Mouse (Mus musculus) erythroblast, embryonic 14.5 days (primary cell): Measurements from ENCODE around the gene Fam83c.

Source experiments
- GATA1 ChIP-seq: IDR thresholded peaks from 2 replicates; pipeline ENCODE4 v1.6.1; 2012; ENCODE audit warnings: low read length, inconsistent platforms, mixed read lengths
- TAL1 ChIP-seq: IDR thresholded peaks from 3 replicates; pipeline ENCODE4 v1.6.1; 2012; ENCODE audit warnings: low read length, inconsistent platforms, mixed read lengths

DNA sequence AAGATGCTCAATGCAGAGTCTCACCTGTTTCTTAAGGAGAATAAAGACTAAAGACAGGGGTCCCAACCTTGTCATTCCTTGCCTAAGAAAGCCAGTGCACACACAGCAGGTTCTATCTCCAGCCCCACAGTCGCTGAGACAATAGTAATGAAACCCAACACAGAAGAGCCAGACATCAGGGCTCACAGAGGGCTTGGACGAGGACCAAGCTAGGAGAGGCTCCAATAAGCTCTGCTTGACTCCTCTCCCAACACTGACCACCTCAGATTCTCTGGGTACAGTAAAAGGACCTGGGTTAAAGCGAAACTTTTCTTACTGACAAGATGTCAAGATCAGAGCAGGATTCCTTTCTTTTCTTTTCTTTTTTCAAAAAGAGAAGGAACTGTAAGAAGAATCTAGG is 36.0 kb downstream of the Fam83c start:
- TF ChIP-seq TAL1 (no peak), GATA1 (no peak)
